Mouse (Mus musculus): ENCODE results near the gene Ghdc.

GRCm38 (mm10) chr11:100728601-100729000, 42.2 kb downstream of the Ghdc start:
- no peak for TF ChIP-seq CTCF (IDR thresholded peaks at IDR 0.05; ENCODE audit: insufficient read depth, low read depth, low read length)
- no peak for TF ChIP-seq POLR2A (IDR thresholded peaks at IDR 0.05; ENCODE audit: insufficient read depth, low read depth, low read length)
